Mouse (Mus musculus) liver, embryonic 15.5 days (tissue): ENCODE results near the gene Olfr99. TPM values are rescaled to one million over a fixed set of nuclear protein-coding genes. Genes with fewer than 3 reads are reported as not detected.
"Not testable (repeated sequence)": the region's sequence is repeated elsewhere in the genome, so short reads cannot be mapped to it uniquely, and the experiment has no call there.

Experiments used
- ATAC-seq: fragments of 200-750 bp; cut with Nextera tagmentation; 2 replicates; pipeline ENCODE4 v1.8.0; 2017; ENCODE audit warnings: moderate number of reproducible peaks, mild to moderate bottlenecking, moderate library complexity; ENCODE audit not compliant: insufficient read depth
- H3K27ac ChIP-seq: fragments of 300-500 bp; sonication (generic); replicated peaks from 2 replicates; pipeline ENCODE4 v1.5.1; 2015; ENCODE audit warnings: mild to moderate bottlenecking, inconsistent platforms
- H3K27me3 ChIP-seq: fragments of 300-500 bp; sonication (generic); 2 replicates; pipeline ENCODE4 v1.6.1; 2015; ENCODE audit warnings: mild to moderate bottlenecking, inconsistent platforms
- H3K36me3 ChIP-seq: fragments of 300-500 bp; sonication (generic); replicated peaks from 2 replicates; pipeline ENCODE4 v1.6.1; 2015; ENCODE audit warnings: moderate library complexity, mild to moderate bottlenecking, inconsistent platforms
- H3K4me1 ChIP-seq: fragments of 300-500 bp; sonication (generic); replicated peaks from 2 replicates; pipeline ENCODE4 v1.6.1; 2015; ENCODE audit warnings: inconsistent platforms
- H3K4me2 ChIP-seq: fragments of 300-500 bp; sonication (generic); 2 replicates; pipeline ENCODE4 v1.6.1; 2015; ENCODE audit warnings: moderate library complexity, mild to moderate bottlenecking, inconsistent platforms
- H3K4me3 ChIP-seq: fragments of 300-500 bp; sonication (generic); replicated peaks from 2 replicates; pipeline ENCODE4 v1.5.1; 2015; ENCODE audit warnings: mild to moderate bottlenecking, inconsistent platforms
- H3K9ac ChIP-seq: fragments of 300-500 bp; sonication (generic); 2 replicates; pipeline ENCODE4 v1.6.1; 2015; ENCODE audit warnings: moderate library complexity, mild to moderate bottlenecking, inconsistent platforms
- H3K9me3 ChIP-seq: fragments of 300-500 bp; sonication (generic); replicated peaks from 2 replicates; pipeline ENCODE4 v1.6.1; 2016; ENCODE audit warnings: inconsistent platforms
- WGBS: fragments of 180-500 bp; shearing (Covaris S2); methylation state at CpG from one replicate; pipeline ENCODE4 v1.1.7; 2015; ENCODE audit warnings: mixed read lengths; ENCODE audit not compliant: insufficient replicate concordance; 5-methylcytosine and 5-hydroxymethylcytosine counted together
- polyA plus RNA-seq: library from polyadenylated mRNA; unstranded; fragments of >200 nt; fragmentation: Nextera tagmentation; extraction: Ambion mirVana; gene quantifications from 2 replicates; pipeline ENCODE4 v1.2.1, GENCODE M21; 2015

The Olfr99 gene
- polyA plus RNA-seq, 1 experiment from 2014 or later, result not detected

- H3K36me3 ChIP-seq, result no peaks in the 10 kb centered on the region
- H3K4me2 ChIP-seq, result no peak overlapping the region
- no peaks in the 10 kb centered on the region for H3K4me1 ChIP-seq
- H3K9ac ChIP-seq, result no peak overlapping the region
- no peaks in the 10 kb centered on the region for H3K9me3 ChIP-seq
- ATAC-seq, result no peak
- H3K27ac ChIP-seq, result no peak overlapping the region
- WGBS, result 0% methylated on average over 1 of the region's 1 CpGs
- no peak overlapping the region for H3K4me3 ChIP-seq
- no peaks in the 10 kb centered on the region for H3K27me3 ChIP-seq
Observed at GRCm38 (mm10) chr17:37250544-37250943, 32.7 kb downstream of the Olfr99 start.

GRCm38 (mm10) chr17:37249460-37249859, 33.8 kb downstream of the Olfr99 start:
- Histone ChIP-seq H3K27me3 (no peaks in the 10 kb centered on the region), H3K9ac (no peak overlapping the region), H3K9me3 (no peaks in the 10 kb centered on the region), H3K4me2 (no peak overlapping the region), H3K36me3 (no peaks in the 10 kb centered on the region), H3K27ac (no peak overlapping the region), H3K4me1 (no peaks in the 10 kb centered on the region), H3K4me3 (no peak overlapping the region)
- no peak for ATAC-seq

GRCm38 (mm10) chr17:37246715-37247114, 36.5 kb downstream of the Olfr99 start:
- Histone ChIP-seq H3K4me3 (no peak overlapping the region), H3K27ac (no peak overlapping the region), H3K27me3 (no peaks in the 10 kb centered on the region), H3K4me2 (no peak overlapping the region), H3K9me3 (no peaks in the 10 kb centered on the region), H3K9ac (no peak overlapping the region), H3K4me1 (no peaks in the 10 kb centered on the region), H3K36me3 (no peaks in the 10 kb centered on the region)
- ATAC-seq, result no peak
- 21% methylated on average over 5 of the region's 5 CpGs for WGBS

GRCm38 (mm10) chr17:37242198-37242597, 41.1 kb downstream of the Olfr99 start:
- Histone ChIP-seq H3K27me3 (no peaks in the 10 kb centered on the region), H3K4me2 (no peak overlapping the region), H3K9me3 (no peaks in the 10 kb centered on the region), H3K4me3 (no peak overlapping the region), H3K9ac (no peak overlapping the region), H3K27ac (no peak overlapping the region), H3K36me3 (no peaks in the 10 kb centered on the region), H3K4me1 (no peaks in the 10 kb centered on the region)
- 24% methylated on average over 3 of the region's 3 CpGs for WGBS
- ATAC-seq, result peak; percentile 52; the same call in 1 of the 2 replicates

DNA sequence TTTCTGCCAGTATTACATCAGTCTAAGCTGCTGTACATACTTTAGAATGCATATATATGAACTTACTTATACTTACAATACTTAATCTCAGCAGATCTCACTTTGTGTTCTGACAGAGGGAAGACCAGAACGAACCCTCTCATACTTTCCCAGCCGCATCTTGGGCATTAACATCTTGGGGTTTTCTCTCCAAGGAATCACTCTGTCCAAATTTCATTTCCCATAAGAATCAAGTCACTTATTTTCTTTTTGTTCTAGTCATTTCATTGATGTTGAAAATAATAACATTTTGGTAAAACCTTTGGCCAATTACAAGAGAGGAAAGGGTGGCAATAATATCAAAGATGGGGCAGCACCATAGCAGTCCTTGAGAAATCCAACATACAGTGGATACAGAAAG, 46.0 kb downstream of the Olfr99 start, which contains the start of gene Olfr97:
Olfr97 (minus strand) TSS at position 101 of the 400 bp plus-strand sequence.
- not testable (repeated sequence) for H3K9ac ChIP-seq, H3K36me3 ChIP-seq, H3K27me3 ChIP-seq, H3K27ac ChIP-seq, ATAC-seq, H3K4me3 ChIP-seq, H3K4me1 ChIP-seq, H3K4me2 ChIP-seq, H3K9me3 ChIP-seq
- 70% methylated on average over 2 of the region's 2 CpGs for WGBS

Other genes with a start within 250 kb of the Olfr99 start
- gene Gabbr1, start 237.5 kb downstream of the Olfr99 start, polyA plus RNA-seq, result 0.25 and 0.66 TPM in 2 replicates
- gene Olfr90, start 195.0 kb downstream of the Olfr99 start, polyA plus RNA-seq, result not detected in 2 replicates
- gene Olfr91, start 185.2 kb downstream of the Olfr99 start, polyA plus RNA-seq, result not detected in 2 replicates
- gene Olfr92, start 163.4 kb downstream of the Olfr99 start, polyA plus RNA-seq, result not detected in 2 replicates
- not detected in 2 replicates for gene Olfr93, start 122.0 kb downstream of the Olfr99 start, polyA plus RNA-seq
- gene Ubd, start 89.6 kb downstream of the Olfr99 start, polyA plus RNA-seq, result not detected in 2 replicates
- not detected in 2 replicates for gene Olfr94, start 82.5 kb downstream of the Olfr99 start, polyA plus RNA-seq
- not detected in 2 replicates for gene Olfr95, start 70.3 kb downstream of the Olfr99 start, polyA plus RNA-seq
- not detected in 2 replicates for gene Olfr96, start 63.3 kb downstream of the Olfr99 start, polyA plus RNA-seq
- not detected in 2 replicates for gene Olfr97, start 46.1 kb downstream of the Olfr99 start, polyA plus RNA-seq
- gene Olfr98, start 19.7 kb downstream of the Olfr99 start, polyA plus RNA-seq, result not detected in 2 replicates
- 2.0 TPM in 2 replicates for gene H2-M3, start 13.2 kb downstream of the Olfr99 start, polyA plus RNA-seq
- not detected in 2 replicates for gene Olfr101, start 20.9 kb upstream of the Olfr99 start, polyA plus RNA-seq
- gene Olfr102, start 33.6 kb upstream of the Olfr99 start, polyA plus RNA-seq, result not detected in 2 replicates
- not detected in 2 replicates for gene Olfr103, start 56.2 kb upstream of the Olfr99 start, polyA plus RNA-seq
- gene Olfr104-ps, start 76.1 kb upstream of the Olfr99 start, polyA plus RNA-seq, result not detected in 2 replicates
- not detected in 2 replicates for gene Olfr105-ps, start 95.6 kb upstream of the Olfr99 start, polyA plus RNA-seq
- gene Olfr106-ps, start 106.9 kb upstream of the Olfr99 start, polyA plus RNA-seq, result not detected in 2 replicates
- not detected in 2 replicates for gene Olfr107, start 115.8 kb upstream of the Olfr99 start, polyA plus RNA-seq
- gene Olfr108, start 162.0 kb upstream of the Olfr99 start, polyA plus RNA-seq, result not detected in 2 replicates
- gene Olfr109, start 175.5 kb upstream of the Olfr99 start, polyA plus RNA-seq, result not detected in 2 replicates
- gene H2-M2, start 200.1 kb upstream of the Olfr99 start, polyA plus RNA-seq, result not detected in 2 replicates
- not detected in 2 replicates for gene Olfr110, start 209.0 kb upstream of the Olfr99 start, polyA plus RNA-seq
- not detected in 2 replicates for gene Olfr111, start 224.6 kb upstream of the Olfr99 start, polyA plus RNA-seq